Mouse (Mus musculus) CD4-positive, CD25-positive, alpha-beta regulatory T cell, adult 9 weeks (primary cell): ENCODE data around the gene Mcrip1. TPM values are rescaled to one million over a fixed set of nuclear protein-coding genes. Genes with fewer than 3 reads are reported as not detected.

Experiments used
- polyA plus RNA-seq: library from polyadenylated mRNA; unstranded; fragments of 100-300 nt; shearing (Covaris generic); gene quantifications from one replicate; pipeline ENCODE4 v1.2.1, GENCODE M21; 2017

The Mcrip1 gene
- polyA plus RNA-seq = 95.6 TPM

GRCm38 (mm10) chr11:120549168-120549945 lies at the start of gene Mcrip1:
Gene Mcrip1 (minus strand): TSS chr11:120549727.

GRCm38 (mm10) chr11:120598283-120598989 lies 48.9 kb upstream of the Mcrip1 start, which contains the start of the genes Alyref and Anapc11:
Gene Alyref (minus strand): TSS chr11:120598365.
Gene Anapc11 (plus strand): TSS chr11:120598421.

GRCm38 (mm10) chr11:120581490-120582267 lies 32.2 kb upstream of the Mcrip1 start, which contains the start of gene Arhgdia:
Gene Arhgdia (minus strand): TSS chr11:120581624.

GRCm38 (mm10) chr11:120572752-120573584 lies 23.4 kb upstream of the Mcrip1 start, which contains the start of gene P4hb:
Gene P4hb (minus strand): TSS chr11:120573253.

GRCm38 (mm10) chr11:120550810-120551440 lies 1.4 kb upstream of the Mcrip1 start, which contains the start of gene Ppp1r27:
Gene Ppp1r27 (minus strand): TSS chr11:120551132.

GRCm38 (mm10) chr11:120530085-120530964 lies 19.2 kb downstream of the Mcrip1 start, which contains the start of gene Gcgr:
Gene Gcgr (plus strand): TSS chr11:120530699.

Other genes with a start within 250 kb of the Mcrip1 start
- gene Actg1, start 201.2 kb downstream of the Mcrip1 start, polyA plus RNA-seq = 2,599 TPM
- gene Fscn2, start 188.2 kb downstream of the Mcrip1 start, polyA plus RNA-seq = 0.16 TPM
- 29.3 TPM for gene Faap100, start 171.0 kb downstream of the Mcrip1 start, polyA plus RNA-seq
- gene Nploc4, start 112.0 kb downstream of the Mcrip1 start, polyA plus RNA-seq = 7.2 TPM
- gene Tspan10, start 107.1 kb downstream of the Mcrip1 start, polyA plus RNA-seq = not detected
- gene Pde6g, start 96.2 kb downstream of the Mcrip1 start, polyA plus RNA-seq = 0.30 TPM
- 5.6 TPM for gene Oxld1, start 91.7 kb downstream of the Mcrip1 start, polyA plus RNA-seq
- gene Ccdc137, start 91.6 kb downstream of the Mcrip1 start, polyA plus RNA-seq = 50.8 TPM
- gene Arl16, start 82.1 kb downstream of the Mcrip1 start, polyA plus RNA-seq = 42.3 TPM
- gene Mrpl12, start 65.1 kb downstream of the Mcrip1 start, polyA plus RNA-seq = 84.8 TPM
- 12.9 TPM for gene Slc25a10, start 57.9 kb downstream of the Mcrip1 start, polyA plus RNA-seq
- not detected for gene Gcgr, start 19.0 kb downstream of the Mcrip1 start, polyA plus RNA-seq
- gene Ppp1r27, start 1.4 kb upstream of the Mcrip1 start, polyA plus RNA-seq = not detected
- gene P4hb, start 23.5 kb upstream of the Mcrip1 start, polyA plus RNA-seq = 224 TPM
- 899 TPM for gene Arhgdia, start 31.9 kb upstream of the Mcrip1 start, polyA plus RNA-seq
- gene Alyref, start 48.6 kb upstream of the Mcrip1 start, polyA plus RNA-seq = 3.4 TPM
- 147 TPM for gene Anapc11, start 48.7 kb upstream of the Mcrip1 start, polyA plus RNA-seq
- gene Npb, start 58.8 kb upstream of the Mcrip1 start, polyA plus RNA-seq = 0.92 TPM
- gene Pcyt2, start 68.2 kb upstream of the Mcrip1 start, polyA plus RNA-seq = 206 TPM
- gene Sirt7, start 75.5 kb upstream of the Mcrip1 start, polyA plus RNA-seq = 128 TPM
- 8.0 TPM for gene Mafg, start 83.9 kb upstream of the Mcrip1 start, polyA plus RNA-seq
- gene Pycr1, start 94.0 kb upstream of the Mcrip1 start, polyA plus RNA-seq = 0.72 TPM
- gene Myadml2, start 98.4 kb upstream of the Mcrip1 start, polyA plus RNA-seq = 0.40 TPM
- gene Notum, start 111.4 kb upstream of the Mcrip1 start, polyA plus RNA-seq = not detected
- gene Aspscr1, start 123.2 kb upstream of the Mcrip1 start, polyA plus RNA-seq = 104 TPM
- gene Cenpx, start 164.0 kb upstream of the Mcrip1 start, polyA plus RNA-seq = 146 TPM
- gene Lrrc45, start 164.2 kb upstream of the Mcrip1 start, polyA plus RNA-seq = 75.0 TPM
- gene Rac3, start 171.7 kb upstream of the Mcrip1 start, polyA plus RNA-seq = 0.63 TPM
- gene Dcxr, start 177.6 kb upstream of the Mcrip1 start, polyA plus RNA-seq = 26.8 TPM
- not detected for gene Cbr2, start 182.4 kb upstream of the Mcrip1 start, polyA plus RNA-seq
- gene Hmga1b, start 213.1 kb upstream of the Mcrip1 start, polyA plus RNA-seq = 10.3 TPM
- 1.8 TPM for gene Rfng, start 234.5 kb upstream of the Mcrip1 start, polyA plus RNA-seq
- 183 TPM for gene Gps1, start 234.5 kb upstream of the Mcrip1 start, polyA plus RNA-seq
- gene Dus1l, start 246.7 kb upstream of the Mcrip1 start, polyA plus RNA-seq = 50.4 TPM